Mouse (Mus musculus): ENCODE results near the gene Acer1. TPM values are rescaled to one million over a fixed set of nuclear protein-coding genes. Genes with fewer than 3 reads are reported as not detected.
"Not testable (repeated sequence)": the region's sequence is repeated elsewhere in the genome, so short reads cannot be mapped to it uniquely, and the experiment has no call there.

The Acer1 gene
- polyA plus RNA-seq, 1 experiment from 2014 or later = not detected

- Histone ChIP-seq H3K9ac (ENCODE audit: low read depth, low read length) (no peak overlapping the region), H3K9me3 (replicated peaks; ENCODE audit: control insufficient read depth, low read length, poor library complexity, severe bottlenecking) (no peaks in the 10 kb centered on the region), H3K4me2 (ENCODE audit: low read length) (no peak overlapping the region), H3K36me3 (ENCODE audit: control insufficient read depth, insufficient read depth, low read length) (peaks cover 21% of the 10 kb centered on the region), H3K27ac (ENCODE audit: low read length) (no peak overlapping the region), H3K4me3 (ENCODE audit: low read depth, low read length) (no peak overlapping the region), H3K4me1 (ENCODE audit: control insufficient read depth, insufficient read depth, low read length) (no peaks in the 10 kb centered on the region), H3K27me3 (ENCODE audit: control insufficient read depth, insufficient read depth, low read depth, low read length) (no peaks in the 10 kb centered on the region)
- no peak for ATAC-seq
Observed at GRCm38 (mm10) chr17:56913444-56913843, 68.5 kb downstream of the Acer1 start.

DNA sequence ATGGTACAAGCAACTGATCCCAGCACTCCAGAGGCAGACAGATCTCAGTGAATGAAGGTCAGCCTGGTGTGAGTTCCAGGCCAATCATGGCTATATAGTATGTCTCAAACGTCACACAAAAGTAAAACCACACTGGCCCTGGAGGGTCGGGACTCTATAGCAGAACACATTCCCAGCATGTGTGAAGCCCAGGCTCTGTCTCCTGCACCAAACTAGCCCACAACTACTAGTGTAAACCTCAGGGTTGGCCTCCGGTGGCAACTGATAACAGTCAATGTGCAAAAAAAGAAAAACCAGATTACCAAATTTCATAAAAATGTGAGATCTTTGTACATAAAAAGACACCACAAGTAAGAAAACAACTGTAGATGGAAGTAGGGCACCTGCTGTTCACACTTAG lies 68.9 kb downstream of the Acer1 start:
- no peaks in the 10 kb centered on the region for H3K4me1 ChIP-seq (ENCODE audit: control insufficient read depth, insufficient read depth, low read length)
- WGBS = 95% methylated on average over 3 of the region's 3 CpGs
- no peaks in the 10 kb centered on the region for H3K27me3 ChIP-seq (ENCODE audit: control insufficient read depth, insufficient read depth, low read depth, low read length)
- no peak overlapping the region for H3K27ac ChIP-seq (ENCODE audit: low read length)
- no peaks in the 10 kb centered on the region for H3K9me3 ChIP-seq (replicated peaks; ENCODE audit: control insufficient read depth, low read length, poor library complexity, severe bottlenecking)
- H3K4me2 ChIP-seq (ENCODE audit: low read length) = no peak overlapping the region
- peaks cover 21% of the 10 kb centered on the region for H3K36me3 ChIP-seq (ENCODE audit: control insufficient read depth, insufficient read depth, low read length)
- H3K4me3 ChIP-seq (ENCODE audit: low read depth, low read length) = no peak overlapping the region
- ATAC-seq = no peak
- no peak overlapping the region for H3K9ac ChIP-seq (ENCODE audit: low read depth, low read length)

DNA sequence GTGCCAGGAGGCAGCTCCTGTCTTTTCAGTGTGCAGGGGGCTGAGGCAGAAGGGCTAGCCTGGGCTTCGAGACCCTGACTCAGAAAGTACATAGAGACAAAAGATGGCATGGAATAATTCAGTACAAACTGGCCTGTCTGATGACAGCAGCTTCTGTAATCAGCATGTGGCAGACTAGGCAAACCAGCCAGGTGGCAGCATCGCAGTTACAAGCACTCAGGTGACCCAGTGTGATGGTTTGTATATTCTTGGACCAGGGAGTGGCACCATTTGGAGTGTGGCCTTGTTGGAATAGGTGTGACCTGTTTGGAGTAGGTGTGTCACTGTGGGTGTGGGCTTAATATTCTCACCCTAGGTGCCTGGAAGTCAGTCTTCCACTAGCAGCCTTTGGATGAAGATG lies 72.2 kb downstream of the Acer1 start:
- not testable (repeated sequence) for H3K27me3 ChIP-seq (ENCODE audit: control insufficient read depth, insufficient read depth, low read depth, low read length); ATAC-seq

GRCm38 (mm10) chr17:56907887-56908286 lies 74.0 kb downstream of the Acer1 start:
- WGBS = 83% methylated on average over 9 of the region's 9 CpGs
- no peak overlapping the region for H3K4me3 ChIP-seq (ENCODE audit: low read depth, low read length)
- H3K27me3 ChIP-seq (ENCODE audit: control insufficient read depth, insufficient read depth, low read depth, low read length) = no peaks in the 10 kb centered on the region
- no peak for ATAC-seq
- peaks cover 9% of the 10 kb centered on the region for H3K36me3 ChIP-seq (ENCODE audit: control insufficient read depth, insufficient read depth, low read length)
- no peak overlapping the region for H3K27ac ChIP-seq (ENCODE audit: low read length)
- no peak overlapping the region for H3K9ac ChIP-seq (ENCODE audit: low read depth, low read length)
- H3K4me2 ChIP-seq (ENCODE audit: low read length) = no peak overlapping the region
- H3K9me3 ChIP-seq (replicated peaks; ENCODE audit: control insufficient read depth, low read length, poor library complexity, severe bottlenecking) = no peaks in the 10 kb centered on the region
- H3K4me1 ChIP-seq (ENCODE audit: control insufficient read depth, insufficient read depth, low read length) = no peaks in the 10 kb centered on the region

More for the DNA sequence above, 72.2 kb downstream of the Acer1 start:
- H3K36me3 ChIP-seq (ENCODE audit: control insufficient read depth, insufficient read depth, low read length) = peaks cover 15% of the 10 kb centered on the region
- H3K4me3 ChIP-seq (ENCODE audit: low read depth, low read length); H3K9ac ChIP-seq (ENCODE audit: low read depth, low read length); H3K4me1 ChIP-seq (ENCODE audit: control insufficient read depth, insufficient read depth, low read length); H3K4me2 ChIP-seq (ENCODE audit: low read length); H3K9me3 ChIP-seq (replicated peaks; ENCODE audit: control insufficient read depth, low read length, poor library complexity, severe bottlenecking); H3K27ac ChIP-seq (ENCODE audit: low read length): not testable (repeated sequence)
- WGBS = 90% methylated on average over 2 of the region's 2 CpGs

GRCm38 (mm10) chr17:56907096-56907495 lies 74.8 kb downstream of the Acer1 start:
- H3K9me3 ChIP-seq (replicated peaks; ENCODE audit: control insufficient read depth, low read length, poor library complexity, severe bottlenecking) = no peaks in the 10 kb centered on the region
- no peaks in the 10 kb centered on the region for H3K4me1 ChIP-seq (ENCODE audit: control insufficient read depth, insufficient read depth, low read length)
- peaks cover 12% of the 10 kb centered on the region; the same call in 1 of the 2 replicates for H3K36me3 ChIP-seq (ENCODE audit: control insufficient read depth, insufficient read depth, low read length)
- WGBS = 99% methylated on average over 5 of the region's 5 CpGs
- no peaks in the 10 kb centered on the region for H3K27me3 ChIP-seq (ENCODE audit: control insufficient read depth, insufficient read depth, low read depth, low read length)
- H3K27ac ChIP-seq (ENCODE audit: low read length) = no peak overlapping the region
- H3K4me3 ChIP-seq (ENCODE audit: low read depth, low read length) = no peak overlapping the region
- H3K4me2 ChIP-seq (ENCODE audit: low read length) = no peak overlapping the region
- H3K9ac ChIP-seq (ENCODE audit: low read depth, low read length) = no peak overlapping the region
- no peak for ATAC-seq

DNA sequence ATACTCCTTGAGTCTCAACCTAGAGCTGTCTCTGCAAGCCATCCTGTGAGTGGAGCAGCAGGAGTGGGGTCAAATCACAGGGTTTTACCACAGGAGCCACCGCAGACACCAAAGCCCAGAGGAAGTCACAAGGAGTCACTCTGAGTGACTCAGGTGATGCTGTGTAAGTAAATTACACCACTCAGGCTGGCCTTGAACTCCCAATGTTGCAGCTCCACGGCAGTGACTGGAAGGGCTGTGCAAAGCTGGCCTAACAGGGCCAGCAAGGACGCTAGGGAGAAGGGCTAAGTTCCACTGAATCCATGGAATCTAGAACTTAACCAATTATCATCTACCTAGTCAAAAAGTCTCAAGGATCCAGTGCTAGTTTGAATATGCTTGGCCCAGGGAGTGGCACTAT lies 75.8 kb downstream of the Acer1 start:
- H3K36me3 ChIP-seq (ENCODE audit: control insufficient read depth, insufficient read depth, low read length) = peaks cover 12% of the 10 kb centered on the region
- 96% methylated on average over 3 of the region's 3 CpGs for WGBS

More for the DNA sequence above, 75.8 kb downstream of the Acer1 start:
- no peaks in the 10 kb centered on the region for H3K27me3 ChIP-seq (ENCODE audit: control insufficient read depth, insufficient read depth, low read depth, low read length)
- H3K9ac ChIP-seq (ENCODE audit: low read depth, low read length) = no peak overlapping the region
- H3K4me3 ChIP-seq (ENCODE audit: low read depth, low read length) = no peak overlapping the region
- no peak overlapping the region for H3K27ac ChIP-seq (ENCODE audit: low read length)
- H3K4me1 ChIP-seq (ENCODE audit: control insufficient read depth, insufficient read depth, low read length) = no peaks in the 10 kb centered on the region
- H3K9me3 ChIP-seq (replicated peaks; ENCODE audit: control insufficient read depth, low read length, poor library complexity, severe bottlenecking) = no peaks in the 10 kb centered on the region
- no peak overlapping the region for H3K4me2 ChIP-seq (ENCODE audit: low read length)
- ATAC-seq = no peak

Other genes starting within 250 kb of the Acer1 start
- 2.5 and 4.0 TPM in 2 replicates for gene Nrtn, start 224.6 kb downstream of the Acer1 start, polyA plus RNA-seq (2015; fragmentation: Nextera tagmentation; extraction: Ambion mirVana)
- 96.8 and 106 TPM in 2 replicates for gene Dus3l, start 217.4 kb downstream of the Acer1 start, polyA plus RNA-seq (2015; fragmentation: Nextera tagmentation; extraction: Ambion mirVana)
- gene Prr22, start 211.9 kb downstream of the Acer1 start, polyA plus RNA-seq (2015; fragmentation: Nextera tagmentation; extraction: Ambion mirVana) = 0.97 and 1.1 TPM in 2 replicates
- 3.9 and 4.8 TPM in 2 replicates for gene Rfx2, start 151.1 kb downstream of the Acer1 start, polyA plus RNA-seq (2015; fragmentation: Nextera tagmentation; extraction: Ambion mirVana)
- not detected in 2 replicates for gene Acsbg2, start 107.7 kb downstream of the Acer1 start, polyA plus RNA-seq (2015; fragmentation: Nextera tagmentation; extraction: Ambion mirVana)
- 0.57 and 0.63 TPM in 2 replicates for gene 1700061G19Rik, start 106.6 kb downstream of the Acer1 start, polyA plus RNA-seq (2015; fragmentation: Nextera tagmentation; extraction: Ambion mirVana)
- 91.4 and 95.3 TPM in 2 replicates for gene Mllt1, start 46.7 kb downstream of the Acer1 start, polyA plus RNA-seq (2015; fragmentation: Nextera tagmentation; extraction: Ambion mirVana)
- gene Clpp, start 8.2 kb upstream of the Acer1 start, polyA plus RNA-seq (2015; fragmentation: Nextera tagmentation; extraction: Ambion mirVana) = 164 and 171 TPM in 2 replicates
- 54.3 and 60.7 TPM in 2 replicates for gene Alkbh7, start 15.2 kb upstream of the Acer1 start, polyA plus RNA-seq (2015; fragmentation: Nextera tagmentation; extraction: Ambion mirVana)
- gene Pspn, start 17.9 kb upstream of the Acer1 start, polyA plus RNA-seq (2015; fragmentation: Nextera tagmentation; extraction: Ambion mirVana) = 0.74 and 1.0 TPM in 2 replicates
- gene Gtf2f1, start 29.2 kb upstream of the Acer1 start, polyA plus RNA-seq (2015; fragmentation: Nextera tagmentation; extraction: Ambion mirVana) = 71.7 and 74.6 TPM in 2 replicates
- 0.41 and 0.88 TPM in 2 replicates for gene Gm17949, start 29.3 kb upstream of the Acer1 start, polyA plus RNA-seq (2015; fragmentation: Nextera tagmentation; extraction: Ambion mirVana)
- gene Khsrp, start 49.4 kb upstream of the Acer1 start, polyA plus RNA-seq (2015; fragmentation: Nextera tagmentation; extraction: Ambion mirVana) = 23.9 and 25.4 TPM in 2 replicates
- not detected in 2 replicates for gene Slc25a41, start 59.5 kb upstream of the Acer1 start, polyA plus RNA-seq (2015; fragmentation: Nextera tagmentation; extraction: Ambion mirVana)
- 2.1 and 3.3 TPM in 2 replicates for gene Crb3, start 77.0 kb upstream of the Acer1 start, polyA plus RNA-seq (2015; fragmentation: Nextera tagmentation; extraction: Ambion mirVana)
- gene Slc25a23, start 77.7 kb upstream of the Acer1 start, polyA plus RNA-seq (2015; fragmentation: Nextera tagmentation; extraction: Ambion mirVana) = 36.0 and 42.8 TPM in 2 replicates
- 4.2 and 5.0 TPM in 2 replicates for gene Dennd1c, start 96.4 kb upstream of the Acer1 start, polyA plus RNA-seq (2015; fragmentation: Nextera tagmentation; extraction: Ambion mirVana)
- gene Tubb4a, start 105.7 kb upstream of the Acer1 start, polyA plus RNA-seq (2015; fragmentation: Nextera tagmentation; extraction: Ambion mirVana) = 383 and 394 TPM in 2 replicates
- 8.8 and 9.7 TPM in 2 replicates for gene Tnfsf9, start 123.2 kb upstream of the Acer1 start, polyA plus RNA-seq (2015; fragmentation: Nextera tagmentation; extraction: Ambion mirVana)
- 1.5 and 2.2 TPM in 2 replicates for gene Cd70, start 167.7 kb upstream of the Acer1 start, polyA plus RNA-seq (2015; fragmentation: Nextera tagmentation; extraction: Ambion mirVana)
- not detected in 2 replicates for gene Tnfsf14, start 212.1 kb upstream of the Acer1 start, polyA plus RNA-seq (2015; fragmentation: Nextera tagmentation; extraction: Ambion mirVana)
- 1.6 and 2.8 TPM in 2 replicates for gene C3, start 246.0 kb upstream of the Acer1 start, polyA plus RNA-seq (2015; fragmentation: Nextera tagmentation; extraction: Ambion mirVana)

Measured in midbrain, embryonic 16.5 days (tissue).